Mouse (Mus musculus): Measurements from ENCODE around the gene Ttpal. TPM values are rescaled to one million over a fixed set of nuclear protein-coding genes. Genes with fewer than 3 reads are reported as not detected.

Ttpal gene
- total RNA-seq, 2 experiments from 2014 or later, result 63.0 to 70.7 TPM

DNA sequence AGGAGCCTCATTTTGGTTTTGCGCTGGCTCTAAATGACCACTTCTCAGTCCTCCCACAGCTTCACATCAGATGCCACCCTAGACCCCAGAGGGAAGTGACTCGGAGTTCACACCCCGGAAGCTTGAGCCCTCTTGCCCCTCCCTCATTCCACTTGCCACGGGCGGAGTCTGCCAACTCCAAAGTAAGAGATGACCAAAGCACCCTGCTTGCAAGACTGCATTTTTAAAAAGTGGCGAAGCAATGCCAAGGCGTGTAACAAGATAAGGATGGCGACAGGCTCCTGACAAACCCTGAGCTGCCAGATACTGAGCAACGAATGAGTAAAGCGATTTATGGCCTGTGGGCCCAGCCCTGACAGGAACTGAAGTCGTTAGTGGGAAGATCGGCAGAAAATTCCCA, 11.9 kb upstream of the Ttpal start:
- no peak for DNase-seq (ENCODE audit: low spot score in 2 of 2)
- intact Hi-C loops (cut with DNase I), result no loop called here

DNA sequence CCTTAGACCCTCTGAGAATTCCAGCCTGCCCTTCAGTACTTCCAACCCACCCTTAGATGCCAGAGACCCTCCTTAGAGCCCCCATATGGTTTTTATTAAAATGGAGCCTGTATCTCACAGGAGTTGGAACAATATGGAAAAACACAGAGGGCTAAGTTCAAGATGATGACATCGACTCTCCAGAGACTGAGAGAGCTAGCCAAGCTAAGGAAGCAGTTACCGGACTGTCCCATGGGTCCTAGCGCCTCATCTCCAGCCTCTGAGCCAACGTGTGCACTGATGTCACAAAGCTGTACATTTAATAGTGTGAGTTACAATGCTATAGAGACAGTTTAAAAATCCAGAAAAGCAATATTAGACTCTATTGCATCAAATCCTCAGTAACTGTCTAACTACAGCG, 11.1 kb upstream of the Ttpal start:
- no peak for DNase-seq (ENCODE audit: low spot score in 2 of 2)
- intact Hi-C loops (cut with DNase I), result no loop called here

DNA sequence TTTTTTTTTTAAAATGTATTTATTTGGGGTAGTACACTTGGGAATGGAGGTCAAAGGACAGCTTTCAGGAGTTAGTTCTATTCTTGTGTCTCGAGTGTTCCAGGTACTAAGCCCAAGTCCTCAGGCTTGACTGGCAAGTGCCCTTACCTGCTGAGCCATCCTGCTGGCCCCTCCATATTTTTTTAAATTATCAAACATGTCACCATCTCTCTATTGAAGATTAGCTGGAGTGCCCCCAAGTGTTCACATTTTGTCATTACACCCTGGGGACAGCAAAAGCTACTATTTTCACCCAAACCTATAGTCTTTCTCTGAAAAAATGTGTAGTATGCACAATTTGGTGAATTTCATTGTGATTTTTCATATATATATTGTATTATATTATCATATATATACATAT, 10.0 kb upstream of the Ttpal start:
- intact Hi-C loops (cut with DNase I), result no loop called here

GRCm38 (mm10) chr2:163593636-163594282, 8.4 kb upstream of the Ttpal start:
- no peak for DNase-seq (ENCODE audit: low spot score in 2 of 2)
- intact Hi-C loops (cut with DNase I), result no loop called here

More for the DNA sequence above, 10.0 kb upstream of the Ttpal start:
- DNase-seq (ENCODE audit: low spot score in 2 of 2), result no peak

DNA sequence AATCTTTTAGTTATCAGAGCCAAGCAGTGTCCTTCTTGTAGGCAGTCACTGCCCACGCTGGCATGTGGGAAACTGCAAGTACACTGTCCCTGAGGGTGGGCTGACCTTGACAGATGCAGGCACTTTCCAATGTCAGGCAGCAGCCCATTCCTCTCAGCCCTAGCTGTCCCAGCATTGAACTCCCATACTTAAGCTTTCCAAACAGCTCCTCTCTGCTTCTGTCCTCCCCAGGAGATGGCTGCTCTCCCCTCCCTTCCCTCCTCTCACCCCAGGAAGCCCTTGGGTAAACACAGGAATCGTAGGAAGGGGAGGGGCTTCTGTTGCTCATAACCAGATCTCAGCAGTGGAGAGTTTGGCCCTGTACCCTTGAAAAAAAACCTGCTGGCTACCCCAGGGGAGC, 7.0 kb upstream of the Ttpal start:
- intact Hi-C loops (cut with DNase I), result no loop called here
- no peak for DNase-seq (ENCODE audit: low spot score in 2 of 2)

GRCm38 (mm10) chr2:163596057-163596872, 5.8 kb upstream of the Ttpal start:
- DNase-seq (ENCODE audit: low spot score in 2 of 2), result no peak
- intact Hi-C loops (cut with DNase I), result no loop called here

GRCm38 (mm10) chr2:163596873-163597155, 5.3 kb upstream of the Ttpal start:
- no peak for DNase-seq (ENCODE audit: low spot score in 2 of 2)
- intact Hi-C loops (cut with DNase I), result no loop called here

DNA sequence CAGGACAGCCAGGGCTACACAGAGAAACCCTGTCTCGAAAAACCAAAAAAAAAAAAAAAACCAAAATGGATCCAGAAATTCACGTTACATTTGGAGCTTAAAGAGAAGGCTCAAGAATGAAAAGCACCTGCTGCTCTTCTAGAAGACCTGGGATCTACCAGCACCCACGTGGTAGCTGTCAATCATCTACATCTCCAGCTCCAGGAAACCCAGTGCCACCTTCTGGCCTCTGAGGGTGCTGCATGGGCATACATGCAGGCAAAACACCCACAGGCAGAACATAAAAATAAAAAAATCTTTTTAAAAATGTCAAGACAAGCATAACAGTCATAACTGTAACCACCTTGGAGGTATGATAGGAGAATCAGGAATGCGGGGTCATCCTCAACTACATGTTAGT, 4.5 kb upstream of the Ttpal start:
- no peak for DNase-seq (ENCODE audit: low spot score in 2 of 2)
- intact Hi-C loops (cut with DNase I), result no loop called here

DNA sequence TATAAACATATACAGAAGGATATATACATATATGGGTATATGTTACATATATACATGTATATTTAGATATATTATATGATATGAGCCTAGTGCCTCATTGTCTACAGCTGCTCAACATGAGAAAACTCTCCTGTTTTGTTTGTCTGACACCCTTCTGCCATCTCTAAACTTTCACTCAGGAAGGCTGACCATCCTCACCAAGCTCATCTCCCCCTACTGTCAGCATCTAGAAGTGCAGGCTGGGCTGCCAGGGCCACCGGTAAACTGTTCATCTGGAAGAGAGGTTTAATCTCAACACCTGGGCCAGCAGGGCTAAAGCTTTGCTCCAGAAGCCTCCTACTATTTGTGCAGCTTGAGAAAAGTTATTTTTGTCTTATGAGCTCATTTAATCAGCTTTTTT, 2.9 kb upstream of the Ttpal start:
- intact Hi-C loops (cut with DNase I), result loop anchor here (1.0 kb wide), 1 partner anchor 67 kb away; no protein-coding TSS in a partner anchor
- DNase-seq (ENCODE audit: low spot score in 2 of 2), result peak in 1 of 2 experiments; percentile 50

- intact Hi-C loops (cut with DNase I), result no loop called here
- DNase-seq (ENCODE audit: low spot score in 2 of 2), result no peak
These were observed 1.0 kb upstream of the Ttpal start for GRCm38 (mm10) chr2:163601066-163601465.

GRCm38 (mm10) chr2:163601712-163602100, 408 bp upstream of the Ttpal start:
- intact Hi-C loops (cut with DNase I), result loop anchor here (1.0 kb wide), 1 partner anchor 118 kb away; no protein-coding TSS in a partner anchor
- no peak for DNase-seq (ENCODE audit: low spot score in 2 of 2)

DNA sequence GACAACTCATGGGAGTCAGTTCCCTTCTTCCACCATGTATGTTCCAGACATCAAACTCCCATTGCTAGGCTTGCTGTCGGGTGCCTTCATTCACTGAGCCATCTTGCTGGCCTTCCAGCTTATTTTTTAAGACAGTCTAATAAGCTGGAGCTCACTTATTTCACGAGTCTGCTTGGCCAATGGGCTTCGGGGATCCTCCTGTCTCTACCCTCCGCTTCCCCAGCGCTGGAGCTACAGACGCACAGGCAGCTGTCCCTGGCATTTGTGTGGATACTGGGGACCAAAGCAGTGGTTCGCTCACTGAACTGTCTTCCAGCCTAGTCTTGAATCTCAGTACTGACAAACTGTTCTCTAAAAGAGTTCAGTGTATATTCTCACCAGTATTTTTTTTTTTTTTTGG, 4.0 kb downstream of the Ttpal start:
- DNase-seq (ENCODE audit: low spot score in 2 of 2), result no peak
- intact Hi-C loops (cut with DNase I), result no loop called here

GRCm38 (mm10) chr2:163608008-163608407, 5.9 kb downstream of the Ttpal start:
- intact Hi-C loops (cut with DNase I), result no loop called here
- DNase-seq (ENCODE audit: low spot score in 2 of 2), result no peak

DNA sequence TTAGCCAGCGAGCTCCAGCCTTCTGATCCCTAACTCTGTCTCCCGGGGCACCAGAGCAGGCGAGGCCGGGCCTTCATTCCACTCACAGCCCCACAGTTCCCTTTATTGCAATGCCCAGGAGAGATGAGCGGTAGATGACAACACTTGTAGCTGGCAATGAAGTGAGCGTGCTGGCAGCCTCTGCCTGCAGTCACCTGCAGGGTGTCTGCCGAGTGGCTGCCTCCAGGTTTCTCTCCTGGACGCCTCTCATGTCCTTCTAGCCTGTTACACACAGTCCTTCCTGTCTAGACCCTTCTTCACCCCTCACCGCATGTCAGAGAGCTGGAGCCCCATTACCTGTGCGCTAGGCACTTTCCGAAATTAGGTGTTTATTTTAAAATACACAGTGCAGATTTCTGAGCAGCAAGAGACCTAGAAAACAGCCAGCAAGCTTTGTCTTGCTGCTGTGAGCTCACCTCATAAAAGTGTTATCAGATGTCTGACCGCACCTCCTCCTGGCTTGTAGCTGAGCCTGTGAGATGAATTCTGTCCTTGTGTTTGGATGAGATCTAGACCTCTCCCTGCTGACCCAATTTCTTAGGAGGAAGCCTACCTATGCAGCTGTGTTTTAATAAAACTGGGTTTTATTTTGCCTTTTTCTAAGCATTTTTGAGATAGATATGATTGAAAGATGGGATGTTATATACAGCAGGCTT, 7.3 kb downstream of the Ttpal start:
- no peak for DNase-seq (ENCODE audit: low spot score in 2 of 2)
- intact Hi-C loops (cut with DNase I), result no loop called here

DNA sequence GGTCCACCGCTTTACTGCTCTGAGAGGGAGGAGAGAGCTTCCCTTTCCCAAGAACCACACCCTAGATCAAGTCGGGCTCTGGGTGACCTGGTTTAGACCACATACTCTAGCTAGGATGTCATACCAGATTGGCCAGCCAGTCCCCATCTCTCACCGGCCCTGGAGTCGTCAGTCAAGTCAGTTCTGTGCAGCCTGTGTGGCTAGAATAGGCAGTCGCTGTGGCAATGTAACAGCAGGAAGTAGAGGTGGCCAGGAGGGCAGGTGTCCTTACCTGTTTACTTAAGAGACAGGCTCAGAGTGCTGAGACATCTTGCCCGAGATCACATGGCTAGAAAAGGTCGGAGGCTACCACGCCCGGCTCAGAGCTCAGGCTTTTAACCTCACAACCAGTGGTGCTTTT, 9.1 kb downstream of the Ttpal start:
- no peak for DNase-seq (ENCODE audit: low spot score in 2 of 2)

GRCm38 (mm10) chr2:163613206-163613605, 11.1 kb downstream of the Ttpal start:
- no peak for DNase-seq (ENCODE audit: low spot score in 2 of 2)
- intact Hi-C loops (cut with DNase I), result no loop called here

More for the DNA sequence above, 9.1 kb downstream of the Ttpal start:
- intact Hi-C loops (cut with DNase I), result no loop called here

DNA sequence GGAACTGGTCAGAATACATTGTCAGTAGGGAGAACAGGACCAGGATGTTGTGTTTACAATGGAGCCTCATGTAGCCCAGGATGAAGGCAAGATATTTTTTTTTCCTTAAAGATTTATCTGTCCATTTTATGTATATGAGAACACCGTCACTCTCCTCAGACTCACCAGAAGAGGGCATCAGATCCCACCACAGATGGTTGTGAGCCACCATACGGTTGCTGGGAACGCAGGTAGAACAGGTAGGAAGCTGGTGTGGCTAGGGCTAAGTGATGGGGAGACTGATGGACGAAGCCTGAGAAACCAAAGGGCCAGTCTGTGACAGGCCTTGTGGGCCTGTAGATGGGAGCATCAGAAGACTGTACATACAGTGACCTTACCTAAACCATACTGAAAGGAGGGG, 11.9 kb downstream of the Ttpal start:
- intact Hi-C loops (cut with DNase I), result no loop called here
- no peak for DNase-seq (ENCODE audit: low spot score in 2 of 2)

GRCm38 (mm10) chr2:163615401-163615800, 13.3 kb downstream of the Ttpal start:
- intact Hi-C loops (cut with DNase I), result no loop called here
- no peak for DNase-seq (ENCODE audit: low spot score in 2 of 2)

DNA sequence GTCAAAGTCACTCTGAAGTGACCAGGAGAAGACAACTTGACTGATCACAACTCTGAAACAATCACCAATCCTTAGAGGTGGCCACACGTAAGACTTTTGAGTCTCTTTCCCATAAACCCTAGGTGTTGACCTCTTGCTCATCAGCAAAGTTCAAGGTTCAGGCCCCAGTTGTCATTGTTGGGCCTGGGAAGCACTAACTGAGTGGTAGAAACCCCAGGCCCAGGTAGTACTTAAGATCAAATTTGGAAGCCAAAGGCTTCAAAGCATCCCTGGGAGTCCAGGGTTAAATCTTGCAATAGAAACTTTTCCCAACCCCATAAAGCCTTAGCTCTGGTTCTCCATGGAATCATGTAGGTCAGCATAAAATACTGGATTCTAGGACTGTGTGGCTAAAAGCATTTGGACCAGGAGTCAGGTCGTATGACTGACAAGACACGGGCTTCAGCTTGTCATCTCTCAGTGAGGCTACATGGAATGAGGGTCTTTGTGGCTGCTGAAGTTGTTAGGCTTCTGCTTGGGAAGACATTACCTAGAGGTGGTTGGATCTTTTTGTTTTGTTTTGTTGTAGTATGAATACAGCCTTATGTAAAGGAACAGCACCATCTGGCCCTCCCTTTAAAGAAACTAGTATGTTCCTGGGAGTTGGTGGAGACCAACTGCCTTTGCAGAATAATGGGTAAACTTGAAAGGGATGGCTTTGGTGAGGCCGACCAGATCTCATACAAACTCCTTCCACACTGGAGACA, 14.0 kb downstream of the Ttpal start:
- intact Hi-C loops (cut with DNase I), result no loop called here
- no peak for DNase-seq (ENCODE audit: low spot score in 2 of 2)

DNA sequence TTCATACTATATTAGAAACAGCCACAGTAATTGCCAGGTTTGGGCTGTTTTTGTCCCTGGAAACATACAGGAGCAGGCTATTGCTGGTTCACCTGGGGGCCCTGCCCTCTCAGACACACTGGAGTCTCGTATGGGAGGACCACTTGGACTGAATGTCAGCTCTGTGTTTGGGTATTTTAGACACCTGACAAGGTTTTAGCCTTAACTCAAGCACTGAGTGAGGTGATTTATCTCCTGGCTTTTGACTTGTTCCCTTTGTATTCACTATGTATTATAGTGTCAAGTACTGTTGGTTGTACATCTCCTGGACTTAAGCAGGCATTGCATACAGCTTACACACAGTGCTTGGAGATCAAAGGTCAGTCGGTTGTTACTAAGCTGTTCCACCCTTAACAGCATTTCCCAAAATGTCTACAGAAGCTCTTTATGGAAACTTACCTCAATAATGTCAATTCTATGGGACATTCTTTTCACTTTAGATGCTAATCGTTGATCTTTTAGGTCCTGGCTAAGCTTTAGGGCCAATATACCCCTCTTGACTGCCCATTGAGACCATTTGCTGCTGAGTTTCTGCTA, 14.6 kb downstream of the Ttpal start:
- no peak for DNase-seq (ENCODE audit: low spot score in 2 of 2)
- intact Hi-C loops (cut with DNase I), result no loop called here
